Mouse (Mus musculus): ENCODE data around the gene Gria2. TPM values are rescaled to one million over a fixed set of nuclear protein-coding genes. Genes with fewer than 3 reads are reported as not detected.

Gria2 gene
- total RNA-seq (2021): 100 to 1,000 TPM; 476 to 481 TPM
- long read RNA-seq, experiment 1, full-length matches to known transcripts: 206 of 307 reads
- long read RNA-seq, experiment 1, partial matches to known transcripts: 51 of 307 reads
- long read RNA-seq, experiment 1, other reads (novel, unspliced or antisense): 50 of 307 reads
- long read RNA-seq, experiment 2, full-length matches to known transcripts: 191 of 296 reads
- long read RNA-seq, experiment 2, partial matches to known transcripts: 58 of 296 reads
- long read RNA-seq, experiment 2, other reads (novel, unspliced or antisense): 47 of 296 reads

DNA sequence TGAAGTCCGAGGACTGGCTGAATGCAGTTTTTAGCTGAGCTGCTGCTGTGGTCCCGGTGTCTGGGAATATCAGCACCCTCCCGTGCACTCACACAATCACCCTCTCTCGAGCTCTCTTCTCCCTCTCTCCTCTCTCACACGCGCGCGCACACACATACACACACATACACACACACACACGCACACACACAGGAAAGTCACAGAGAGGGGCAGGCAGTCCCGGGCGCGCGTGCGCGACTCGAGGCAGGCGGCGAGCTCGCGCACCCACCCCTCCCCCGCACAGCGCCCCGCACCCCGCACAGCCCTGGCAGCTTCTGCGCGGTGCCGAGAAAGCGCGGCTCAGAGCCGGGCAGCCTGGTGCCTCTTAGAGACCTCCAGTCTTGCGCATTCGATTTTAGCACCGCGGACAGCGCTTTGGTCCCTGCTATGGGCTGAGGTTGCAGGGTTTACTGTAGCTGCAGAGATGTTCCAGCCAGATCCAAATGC, at the start of gene Gria2:
Gene Gria2 (minus strand): TSS at position 240 of the 486 bp plus-strand sequence.
- intact Hi-C loops (cut with DNase I): loop anchor here (2.0 to 10.0 kb wide), 5 partner anchors 380 to 1125 kb away; partner anchors contain the start of gene Fam198b
- DNase-seq (ENCODE audit: low spot score in 2 of 2): peak; percentile 92 to 96

DNA sequence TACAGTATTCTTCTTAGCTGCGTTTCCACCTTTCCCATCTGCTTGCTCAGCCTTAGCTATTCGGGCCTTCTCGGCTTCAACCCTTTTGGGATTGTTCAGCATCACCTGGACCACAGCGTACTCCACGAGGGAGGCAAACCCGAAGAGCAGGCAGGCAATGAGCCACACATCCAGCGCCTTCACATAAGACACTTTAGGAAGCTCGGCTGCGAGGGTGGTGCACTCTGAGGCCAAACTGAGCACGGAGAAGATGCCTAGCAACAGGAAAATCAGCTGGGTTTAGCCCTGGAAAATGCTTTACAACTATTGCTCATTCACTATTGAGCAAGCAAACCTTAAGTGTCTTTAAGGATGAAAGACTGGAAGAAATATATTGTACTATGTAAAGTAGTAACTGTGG, 48.3 kb upstream of the Gria2 start:
- no peak for DNase-seq (ENCODE audit: low spot score in 2 of 2)
- intact Hi-C loops (cut with DNase I): no loop called here

GRCm38 (mm10) chr3:80845634-80846033, 43.0 kb upstream of the Gria2 start:
- peak in 1 of 2 experiments; percentile 43 for DNase-seq (ENCODE audit: low spot score in 2 of 2)
- intact Hi-C loops (cut with DNase I): no loop called here

GRCm38 (mm10) chr3:80839845-80840244, 37.2 kb upstream of the Gria2 start:
- no peak for DNase-seq (ENCODE audit: low spot score in 2 of 2)
- intact Hi-C loops (cut with DNase I): no loop called here

- no peak for DNase-seq (ENCODE audit: low spot score in 2 of 2)
- intact Hi-C loops (cut with DNase I): no loop called here
Measured at GRCm38 (mm10) chr3:80837583-80837982, 34.9 kb upstream of the Gria2 start.

- no peak for DNase-seq (ENCODE audit: low spot score in 2 of 2)
- intact Hi-C loops (cut with DNase I): no loop called here
Measured at GRCm38 (mm10) chr3:80823975-80824374, 21.3 kb upstream of the Gria2 start.

DNA sequence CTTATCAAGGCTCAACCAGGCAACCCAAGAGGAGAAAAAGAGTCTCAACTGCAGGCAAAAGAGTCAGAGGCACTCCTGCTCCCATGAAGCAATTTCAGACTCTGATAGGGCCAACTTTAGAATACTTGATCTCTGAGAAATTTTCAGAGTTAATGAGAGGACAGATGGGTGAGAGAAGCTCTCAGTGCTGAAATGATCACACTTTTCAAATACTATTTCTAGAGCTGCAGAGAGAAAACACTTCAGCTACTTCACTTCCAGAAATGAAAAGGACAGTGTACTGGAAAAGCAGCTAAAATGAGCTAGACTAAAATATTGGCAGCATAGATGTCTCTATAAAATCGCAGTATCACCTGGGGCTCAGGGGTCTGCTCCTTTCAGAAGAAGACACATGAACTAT, 16.0 kb upstream of the Gria2 start:
- intact Hi-C loops (cut with DNase I): no loop called here
- DNase-seq (ENCODE audit: low spot score in 2 of 2): peak in 1 of 2 experiments; percentile 18

GRCm38 (mm10) chr3:80813734-80814133, 11.1 kb upstream of the Gria2 start:
- no peak for DNase-seq (ENCODE audit: low spot score in 2 of 2)
- intact Hi-C loops (cut with DNase I): no loop called here

GRCm38 (mm10) chr3:80812237-80812636, 9.6 kb upstream of the Gria2 start:
- no peak for DNase-seq (ENCODE audit: low spot score in 2 of 2)
- intact Hi-C loops (cut with DNase I): no loop called here

- DNase-seq (ENCODE audit: low spot score in 2 of 2): peak in 1 of 2 experiments; percentile 45
- intact Hi-C loops (cut with DNase I): loop anchor here (10.0 kb wide), 2 partner anchors 921 to 979 kb away; partner anchors contain the start of gene Fam198b
Measured at GRCm38 (mm10) chr3:80805327-80805726, 2.7 kb upstream of the Gria2 start.

- DNase-seq (ENCODE audit: low spot score in 2 of 2): no peak
- intact Hi-C loops (cut with DNase I): loop anchor here (2.0 to 10.0 kb wide), 5 partner anchors 382 to 1123 kb away; partner anchors contain the start of gene Fam198b
Measured at GRCm38 (mm10) chr3:80803811-80804210, 1.2 kb upstream of the Gria2 start.

DNA sequence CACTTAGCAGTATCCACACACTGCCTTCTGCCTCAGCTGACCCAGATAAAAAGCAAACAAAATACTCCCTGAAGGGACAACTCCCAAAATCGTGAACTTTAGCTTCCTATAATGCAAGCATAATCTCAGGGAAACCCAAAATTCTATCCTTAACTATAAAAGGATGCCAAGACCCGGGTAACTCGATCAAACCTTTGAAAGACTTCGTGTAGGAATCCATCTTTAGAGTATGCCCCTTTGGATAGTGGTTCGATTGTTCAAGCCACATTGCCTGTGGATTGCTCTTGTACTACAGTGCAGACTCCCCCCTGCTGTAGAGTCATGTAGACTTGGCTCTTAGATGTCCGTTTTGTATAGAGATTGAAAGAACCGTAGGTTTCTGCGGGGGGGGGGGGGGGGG, 576 bp upstream of the Gria2 start:
- peak in 1 of 2 experiments; percentile 26 for DNase-seq (ENCODE audit: low spot score in 2 of 2)
- intact Hi-C loops (cut with DNase I): loop anchor here (2.0 to 10.0 kb wide), 5 partner anchors 381 to 1124 kb away; partner anchors contain the start of gene Fam198b

GRCm38 (mm10) chr3:80801827-80802310, 766 bp downstream of the Gria2 start:
- DNase-seq (ENCODE audit: low spot score in 2 of 2): peak in 1 of 2 experiments; percentile 21
- intact Hi-C loops (cut with DNase I): loop anchor here (2.0 to 10.0 kb wide), 5 partner anchors 380 to 1125 kb away; partner anchors contain the start of gene Fam198b

GRCm38 (mm10) chr3:80800995-80801826, 1.4 kb downstream of the Gria2 start:
- intact Hi-C loops (cut with DNase I): loop anchor here (5.0 to 10.0 kb wide), 4 partner anchors 379 to 1126 kb away; partner anchors contain the start of gene Fam198b
- DNase-seq (ENCODE audit: low spot score in 2 of 2): peak; percentile 77 to 80

GRCm38 (mm10) chr3:80800299-80800994, 2.2 kb downstream of the Gria2 start:
- intact Hi-C loops (cut with DNase I): loop anchor here (5.0 to 10.0 kb wide), 4 partner anchors 378 to 1127 kb away; partner anchors contain the start of gene Fam198b
- DNase-seq (ENCODE audit: low spot score in 2 of 2): peak; percentile 34 to 56

- intact Hi-C loops (cut with DNase I): loop anchor here (10.0 kb wide), 1 partner anchor 73 kb away; no protein-coding TSS in a partner anchor
- peak in 1 of 2 experiments; percentile 21 for DNase-seq (ENCODE audit: low spot score in 2 of 2)
Measured at GRCm38 (mm10) chr3:80797935-80798334, 4.7 kb downstream of the Gria2 start.

GRCm38 (mm10) chr3:80796764-80797163, 5.9 kb downstream of the Gria2 start:
- intact Hi-C loops (cut with DNase I): loop anchor here (10.0 kb wide), 1 partner anchor 72 kb away; no protein-coding TSS in a partner anchor
- DNase-seq (ENCODE audit: low spot score in 2 of 2): no peak

GRCm38 (mm10) chr3:80795284-80795683, 7.4 kb downstream of the Gria2 start:
- DNase-seq (ENCODE audit: low spot score in 2 of 2): no peak
- intact Hi-C loops (cut with DNase I): loop anchor here (10.0 kb wide), 1 partner anchor 70 kb away; no protein-coding TSS in a partner anchor
